Mouse (Mus musculus): ENCODE measurements around the gene Capn15. TPM values are rescaled to one million over a fixed set of nuclear protein-coding genes. Genes with fewer than 3 reads are reported as not detected.

Gene Capn15
- total RNA-seq, 1 experiment = 18.0 TPM

GRCm38 (mm10) chr17:25956201-25956600, 29.4 kb downstream of the Capn15 start:
- TF ChIP-seq MAFK (IDR thresholded peaks at IDR 0.05; ENCODE audit: insufficient read depth, low read depth, low read length) (no peak), ZC3H11A (IDR thresholded peaks at IDR 0.05; ENCODE audit: borderline replicate concordance, low read depth, low read length) (no peak), CHD2 (IDR thresholded peaks at IDR 0.05; ENCODE audit: low read depth, low read length) (no peak), ZNF384 (IDR thresholded peaks at IDR 0.05; ENCODE audit: low read depth, low read length) (no peak), HCFC1 (IDR thresholded peaks at IDR 0.05; ENCODE audit: borderline replicate concordance, insufficient read depth, low read length) (no peak)
- in situ Hi-C loops (cut with MboI; ENCODE audit: low sequenced_read_pairs in 2 of 2, unreplicated experiment in 2 of 2) = no loop called here
- no peak overlapping the region for H3K4me3 ChIP-seq (ENCODE audit: insufficient read depth in 1 of 2, low read depth in 1 of 2, low read length in 2 of 2, poor library complexity in 1 of 2, severe bottlenecking in 1 of 2)
- no peak overlapping the region for H3K27ac ChIP-seq (ENCODE audit: insufficient read depth, low read depth, low read length, poor library complexity, severe bottlenecking)
- peaks cover 3% of the 10 kb centered on the region; the same call in 1 of the 2 replicates for H3K36me3 ChIP-seq (ENCODE audit: control insufficient read depth, insufficient read depth, low read length, poor library complexity, severe bottlenecking)
- H3K9me3 ChIP-seq (ENCODE audit: control insufficient read depth, insufficient read depth, low read depth, low read length) = no peaks in the 10 kb centered on the region
- H3K4me1 ChIP-seq (ENCODE audit: control insufficient read depth in 2 of 2, insufficient read depth in 2 of 2, low read length in 2 of 2, poor library complexity in 1 of 2) = 0 out of 4 replicates have a peak, but pooled peaks cover 0 to 2% of the 10 kb centered on the region in 2 experiments
- H3K9ac ChIP-seq (ENCODE audit: insufficient read depth, low read depth, low read length, poor library complexity, severe bottlenecking) = no peak overlapping the region
- no peak for DNase-seq (ENCODE audit: low read depth, low spot score)

GRCm38 (mm10) chr17:25955736-25956135, 29.9 kb downstream of the Capn15 start:
- Histone ChIP-seq H3K4me3 (ENCODE audit: insufficient read depth in 1 of 2, low read depth in 1 of 2, low read length in 2 of 2, poor library complexity in 1 of 2, severe bottlenecking in 1 of 2) (no peak overlapping the region), H3K36me3 (ENCODE audit: control insufficient read depth, insufficient read depth, low read length, poor library complexity, severe bottlenecking) (peaks cover 3% of the 10 kb centered on the region; the same call in 1 of the 2 replicates), H3K4me1 (ENCODE audit: control insufficient read depth in 2 of 2, insufficient read depth in 2 of 2, low read length in 2 of 2, poor library complexity in 1 of 2) (peaks cover 0 to 4% of the 10 kb centered on the region in 2 experiments; a peak in 1 of 4 replicates), H3K27ac (ENCODE audit: insufficient read depth, low read depth, low read length, poor library complexity, severe bottlenecking) (no peak overlapping the region), H3K9ac (ENCODE audit: insufficient read depth, low read depth, low read length, poor library complexity, severe bottlenecking) (no peak overlapping the region), H3K9me3 (ENCODE audit: control insufficient read depth, insufficient read depth, low read depth, low read length) (no peaks in the 10 kb centered on the region)
- in situ Hi-C loops (cut with MboI; ENCODE audit: low sequenced_read_pairs in 2 of 2, unreplicated experiment in 2 of 2) = no loop called here
- DNase-seq (ENCODE audit: low read depth, low spot score) = no peak
- TF ChIP-seq ZC3H11A (IDR thresholded peaks at IDR 0.05; ENCODE audit: borderline replicate concordance, low read depth, low read length) = no peak
- no peak for TF ChIP-seq ZNF384 (IDR thresholded peaks at IDR 0.05; ENCODE audit: low read depth, low read length)
- no peak for TF ChIP-seq HCFC1 (IDR thresholded peaks at IDR 0.05; ENCODE audit: borderline replicate concordance, insufficient read depth, low read length)
- TF ChIP-seq MAFK (IDR thresholded peaks at IDR 0.05; ENCODE audit: insufficient read depth, low read depth, low read length) = no peak
- TF ChIP-seq CHD2 (IDR thresholded peaks at IDR 0.05; ENCODE audit: low read depth, low read length) = no peak

GRCm38 (mm10) chr17:25954671-25955070, 30.9 kb downstream of the Capn15 start:
- no peak for DNase-seq (ENCODE audit: low read depth, low spot score)
- no peak overlapping the region for H3K4me3 ChIP-seq (ENCODE audit: insufficient read depth in 1 of 2, low read depth in 1 of 2, low read length in 2 of 2, poor library complexity in 1 of 2, severe bottlenecking in 1 of 2)
- peaks cover 0 to 4% of the 10 kb centered on the region in 2 experiments; a peak in 1 of 4 replicates for H3K4me1 ChIP-seq (ENCODE audit: control insufficient read depth in 2 of 2, insufficient read depth in 2 of 2, low read length in 2 of 2, poor library complexity in 1 of 2)
- H3K9me3 ChIP-seq (ENCODE audit: control insufficient read depth, insufficient read depth, low read depth, low read length) = no peaks in the 10 kb centered on the region
- no peak overlapping the region for H3K27ac ChIP-seq (ENCODE audit: insufficient read depth, low read depth, low read length, poor library complexity, severe bottlenecking)
- H3K9ac ChIP-seq (ENCODE audit: insufficient read depth, low read depth, low read length, poor library complexity, severe bottlenecking) = no peak overlapping the region
- peaks cover 1% of the 10 kb centered on the region; the same call in 1 of the 2 replicates for H3K36me3 ChIP-seq (ENCODE audit: control insufficient read depth, insufficient read depth, low read length, poor library complexity, severe bottlenecking)
- in situ Hi-C loops (cut with MboI; ENCODE audit: low sequenced_read_pairs in 2 of 2, unreplicated experiment in 2 of 2) = no loop called here
- no peak for TF ChIP-seq ZC3H11A (IDR thresholded peaks at IDR 0.05; ENCODE audit: borderline replicate concordance, low read depth, low read length)
- TF ChIP-seq ZNF384 (IDR thresholded peaks at IDR 0.05; ENCODE audit: low read depth, low read length) = no peak
- TF ChIP-seq MAFK (IDR thresholded peaks at IDR 0.05; ENCODE audit: insufficient read depth, low read depth, low read length) = no peak
- TF ChIP-seq CHD2 (IDR thresholded peaks at IDR 0.05; ENCODE audit: low read depth, low read length) = no peak
- no peak for TF ChIP-seq HCFC1 (IDR thresholded peaks at IDR 0.05; ENCODE audit: borderline replicate concordance, insufficient read depth, low read length)

- no peaks in the 10 kb centered on the region for H3K9me3 ChIP-seq (ENCODE audit: control insufficient read depth, insufficient read depth, low read depth, low read length)
- no peak for DNase-seq (ENCODE audit: low read depth, low spot score)
- in situ Hi-C loops (cut with MboI; ENCODE audit: low sequenced_read_pairs in 2 of 2, unreplicated experiment in 2 of 2) = no loop called here
- TF ChIP-seq MAFK (IDR thresholded peaks at IDR 0.05; ENCODE audit: insufficient read depth, low read depth, low read length) (no peak), HCFC1 (IDR thresholded peaks at IDR 0.05; ENCODE audit: borderline replicate concordance, insufficient read depth, low read length) (no peak), ZC3H11A (IDR thresholded peaks at IDR 0.05; ENCODE audit: borderline replicate concordance, low read depth, low read length) (no peak), ZNF384 (IDR thresholded peaks at IDR 0.05; ENCODE audit: low read depth, low read length) (no peak), CHD2 (IDR thresholded peaks at IDR 0.05; ENCODE audit: low read depth, low read length) (no peak)
- peaks cover 0 to 4% of the 10 kb centered on the region in 2 experiments; a peak in 1 of 4 replicates for H3K4me1 ChIP-seq (ENCODE audit: control insufficient read depth in 2 of 2, insufficient read depth in 2 of 2, low read length in 2 of 2, poor library complexity in 1 of 2)
- no peak overlapping the region for H3K27ac ChIP-seq (ENCODE audit: insufficient read depth, low read depth, low read length, poor library complexity, severe bottlenecking)
- no peaks in the 10 kb centered on the region for H3K36me3 ChIP-seq (ENCODE audit: control insufficient read depth, insufficient read depth, low read length, poor library complexity, severe bottlenecking)
- H3K9ac ChIP-seq (ENCODE audit: insufficient read depth, low read depth, low read length, poor library complexity, severe bottlenecking) = no peak overlapping the region
- H3K4me3 ChIP-seq (ENCODE audit: insufficient read depth in 1 of 2, low read depth in 1 of 2, low read length in 2 of 2, poor library complexity in 1 of 2, severe bottlenecking in 1 of 2) = no peak overlapping the region
Measured at GRCm38 (mm10) chr17:25953161-25953560, 32.4 kb downstream of the Capn15 start.
